Mouse (Mus musculus) thymus, adult 18-20 months (tissue): ENCODE measurements around the gene Sacm1l.

ENCODE experiments used
- DNase-seq, 2 experiments: peaks; one replicate each; pipeline ENCODE4 v3.0.0; 2022; ENCODE audit warnings: mixed read lengths in 2 of 2

Gene Sacm1l

GRCm38 (mm10) chr9:123577360-123578192 is 48.0 kb downstream of the Sacm1l start:
- DNase-seq, result no peak

GRCm38 (mm10) chr9:123589240-123589910 is 59.8 kb downstream of the Sacm1l start:
- DNase-seq, result no peak

- no peak for DNase-seq
These were observed 65.6 kb downstream of the Sacm1l start for GRCm38 (mm10) chr9:123595194-123595593.

- no peak for DNase-seq
These were observed 67.4 kb downstream of the Sacm1l start for GRCm38 (mm10) chr9:123596910-123597309.

GRCm38 (mm10) chr9:123597376-123597775 is 67.8 kb downstream of the Sacm1l start:
- DNase-seq, result no peak

- no peak for DNase-seq
These were observed 72.0 kb downstream of the Sacm1l start for GRCm38 (mm10) chr9:123601529-123601928.

GRCm38 (mm10) chr9:123620311-123621098 is 90.9 kb downstream of the Sacm1l start:
- DNase-seq, result no peak

- no peak for DNase-seq
These were observed 95.2 kb downstream of the Sacm1l start for GRCm38 (mm10) chr9:123624741-123625140.

- DNase-seq, result no peak
These were observed 96.3 kb downstream of the Sacm1l start for GRCm38 (mm10) chr9:123625821-123626220.

GRCm38 (mm10) chr9:123631666-123632065 is 102.1 kb downstream of the Sacm1l start:
- DNase-seq, result no peak

GRCm38 (mm10) chr9:123632281-123632680 is 102.7 kb downstream of the Sacm1l start, which contains the start of gene Slc6a20b:
Gene Slc6a20b (minus strand): TSS chr9:123632565.
- DNase-seq, result no peak

GRCm38 (mm10) chr9:123632993-123633392 is 103.4 kb downstream of the Sacm1l start:
- DNase-seq, result no peak

GRCm38 (mm10) chr9:123636771-123637170 is 107.2 kb downstream of the Sacm1l start:
- DNase-seq, result no peak

- no peak for DNase-seq
These were observed 108.7 kb downstream of the Sacm1l start for GRCm38 (mm10) chr9:123638231-123638630.

- DNase-seq, result no peak
These were observed 109.1 kb downstream of the Sacm1l start for GRCm38 (mm10) chr9:123638668-123639089.

- DNase-seq, result no peak
These were observed 110.5 kb downstream of the Sacm1l start for GRCm38 (mm10) chr9:123640106-123640505.
